Mouse (Mus musculus) hindbrain, postnatal 0 days (tissue): ENCODE results near the gene Thrb. TPM values are rescaled to one million over a fixed set of nuclear protein-coding genes. Genes with fewer than 3 reads are reported as not detected.
A peak's percentile ranks its signal among the peaks of the same experiment; 100 is the strongest.

Experiments
- ATAC-seq: fragments of 200-750 bp; cut with Nextera tagmentation; 2 replicates; pipeline ENCODE4 v1.8.0; 2017; ENCODE audit warnings: mild to moderate bottlenecking, moderate TSS enrichment, moderate library complexity
- DNase-seq: peaks from one replicate; pipeline ENCODE4 v3.0.0-alpha.2; 2015; ENCODE audit warnings: low spot score
- H3K27ac ChIP-seq: fragments of 300-500 bp; sonication (generic); 2 replicates; pipeline ENCODE4 v1.5.1; 2014; ENCODE audit warnings: mild to moderate bottlenecking
- H3K27me3 ChIP-seq: fragments of 300-500 bp; sonication (generic); 2 replicates; pipeline ENCODE4 v1.6.1; 2014; ENCODE audit warnings: low read length, mixed read lengths; ENCODE audit not compliant: insufficient read depth
- H3K36me3 ChIP-seq: fragments of 300-500 bp; sonication (generic); 2 replicates; pipeline ENCODE4 v1.6.1; 2014; ENCODE audit warnings: low read length, mixed read lengths; ENCODE audit not compliant: insufficient read depth
- H3K4me1 ChIP-seq: fragments of 300-500 bp; sonication (generic); 2 replicates; pipeline ENCODE4 v1.6.1; 2014; ENCODE audit warnings: antibody characterized with exemption, low read length, mixed read lengths; ENCODE audit not compliant: insufficient read depth
- H3K4me2 ChIP-seq: fragments of 300-500 bp; sonication (generic); 2 replicates; pipeline ENCODE4 v1.6.1; 2014; ENCODE audit warnings: low read depth, mild to moderate bottlenecking, low read length, moderate library complexity, mixed read lengths
- H3K4me3 ChIP-seq: fragments of 300-500 bp; sonication (generic); 2 replicates; pipeline ENCODE4 v1.5.1; 2014; ENCODE audit warnings: low read length
- H3K9ac ChIP-seq: fragments of 300-500 bp; sonication (generic); replicated peaks from 2 replicates; pipeline ENCODE4 v1.6.1; 2014; ENCODE audit warnings: mild to moderate bottlenecking, low read length, moderate library complexity, mixed read lengths
- H3K9me3 ChIP-seq: fragments of 300-500 bp; sonication (generic); 2 replicates; pipeline ENCODE4 v1.6.1; 2016; ENCODE audit warnings: low read length, mixed read lengths
- CTCF ChIP-seq: IDR thresholded peaks from 2 replicates; pipeline ENCODE4 v1.5.1; 2016; ENCODE audit warnings: antibody characterized with exemption, control low read depth, low read depth
- WGBS: fragments of 180-500 bp; shearing (Covaris S2); extraction: QIAGEN DNeasy Blood & Tissue Kit; methylation state at CpG from one replicate; pipeline ENCODE4 v1.1.7; 2014; 5-methylcytosine and 5-hydroxymethylcytosine counted together
- polyA plus RNA-seq: library from polyadenylated mRNA; unstranded; fragments of >200 nt; fragmentation: Nextera tagmentation; extraction: Ambion mirVana; gene quantifications from 2 replicates; pipeline ENCODE4 v1.2.1, GENCODE M21; 2015
- total RNA-seq: library from RNA; depleted of rRNA; stranded (reverse); fragments of >200 nt; gene quantifications from 2 replicates; pipeline ENCODE4 v1.2.3, GENCODE M21; 2014

The Thrb gene
- total and polyA plus RNA-seq, 2 experiments from 2014 or later, result 2.8 to 5.3 TPM

DNA sequence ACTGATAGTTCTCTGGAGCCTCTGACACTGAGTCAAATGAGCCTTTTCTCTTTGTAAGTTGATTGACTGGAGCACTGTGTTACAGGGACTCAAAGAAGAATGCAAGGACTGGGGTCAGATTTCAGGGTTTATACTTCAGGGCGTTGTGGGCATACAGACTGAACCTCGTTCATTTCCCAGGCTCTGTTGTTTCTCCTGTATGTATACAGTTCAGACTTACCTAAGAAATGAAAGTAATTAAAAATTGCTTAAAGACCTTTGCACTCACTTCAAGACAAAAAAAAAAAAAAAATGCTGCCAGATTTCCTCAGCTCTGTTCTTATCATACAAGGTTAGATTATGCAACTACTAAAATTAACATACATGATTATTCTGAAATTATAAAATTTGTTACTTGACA lies 126.2 kb downstream of the Thrb start:
- Histone ChIP-seq H3K4me3 (no peak overlapping the region), H3K27ac (no peak overlapping the region), H3K9me3 (no peaks in the 10 kb centered on the region), H3K4me2 (no peak overlapping the region), H3K4me1 (no peaks in the 10 kb centered on the region), H3K27me3 (no peaks in the 10 kb centered on the region), H3K9ac (no peak overlapping the region), H3K36me3 (no peaks in the 10 kb centered on the region)
- DNase-seq, result no peak
- WGBS, result 22% methylated on average over 2 of the region's 2 CpGs
- no peak for ATAC-seq
- no peak for TF ChIP-seq CTCF

GRCm38 (mm10) chr14:17803934-17804602 lies 144.0 kb downstream of the Thrb start:
- Histone ChIP-seq H3K4me3 (no peak overlapping the region), H3K27ac (no peak overlapping the region), H3K4me2 (no peak overlapping the region), H3K27me3 (no peaks in the 10 kb centered on the region), H3K9ac (no peak overlapping the region), H3K4me1 (no peaks in the 10 kb centered on the region), H3K9me3 (no peaks in the 10 kb centered on the region), H3K36me3 (no peaks in the 10 kb centered on the region)
- TF ChIP-seq CTCF, result no peak
- no peak for ATAC-seq
- 86% methylated on average over 3 of the region's 3 CpGs for WGBS
- DNase-seq, result no peak

DNA sequence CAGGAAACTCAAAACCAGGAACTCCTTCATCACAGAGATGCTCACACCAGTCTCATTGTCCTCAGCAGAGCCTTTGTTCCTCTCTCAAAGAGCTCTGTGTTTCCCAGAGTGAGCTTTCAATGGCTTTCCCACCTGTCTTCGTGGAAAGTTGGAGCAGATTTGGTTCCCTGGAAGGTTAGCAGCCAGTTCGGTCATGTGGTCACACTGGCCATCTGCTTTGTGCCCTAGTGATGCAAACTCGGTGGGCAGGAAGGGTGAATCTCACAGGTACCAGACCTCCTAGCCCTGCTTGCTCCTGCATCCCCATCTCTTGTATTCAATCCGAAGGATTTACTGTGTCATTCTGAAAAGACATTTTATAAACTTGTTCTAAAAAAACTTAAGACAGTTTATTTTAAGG lies 151.0 kb downstream of the Thrb start:
- no peak for DNase-seq
- Histone ChIP-seq H3K27me3 (no peaks in the 10 kb centered on the region), H3K4me1 (no peaks in the 10 kb centered on the region)

DNA sequence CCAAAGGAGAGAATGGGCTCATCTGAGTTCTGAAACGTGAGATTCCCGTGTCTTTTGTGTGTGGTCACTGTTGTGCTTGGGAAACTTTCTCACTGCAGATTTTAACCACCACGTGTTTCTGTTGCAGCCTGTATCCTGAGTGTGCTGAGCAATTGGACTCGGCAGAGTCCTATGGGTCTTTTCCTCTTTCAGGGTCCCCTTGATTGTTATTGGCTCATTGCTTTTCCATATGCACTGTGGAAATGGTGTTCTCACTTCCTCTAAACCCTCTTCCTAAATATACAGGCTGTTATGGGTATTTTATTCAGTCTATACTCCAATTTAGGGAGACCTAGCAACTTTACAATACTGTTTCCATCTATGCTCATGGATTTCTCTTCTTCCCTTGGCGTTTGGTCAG lies 152.4 kb downstream of the Thrb start:
- Histone ChIP-seq H3K27ac (no peak overlapping the region), H3K9ac (no peak overlapping the region), H3K9me3 (no peaks in the 10 kb centered on the region), H3K36me3 (no peaks in the 10 kb centered on the region), H3K4me2 (no peak overlapping the region), H3K4me1 (no peaks in the 10 kb centered on the region), H3K4me3 (no peak overlapping the region), H3K27me3 (no peaks in the 10 kb centered on the region)
- ATAC-seq, result no peak
- 81% methylated on average over 5 of the region's 5 CpGs for WGBS
- no peak for TF ChIP-seq CTCF
- DNase-seq, result no peak

More for the DNA sequence above, 151.0 kb downstream of the Thrb start:
- WGBS, result 57% methylated on average over 4 of the region's 4 CpGs
- H3K4me2 ChIP-seq, result no peak overlapping the region
- H3K9me3 ChIP-seq, result no peaks in the 10 kb centered on the region
- TF ChIP-seq CTCF, result no peak
- no peak for ATAC-seq
- no peaks in the 10 kb centered on the region for H3K36me3 ChIP-seq
- H3K9ac ChIP-seq, result no peak overlapping the region
- H3K4me3 ChIP-seq, result no peak overlapping the region
- H3K27ac ChIP-seq, result no peak overlapping the region

- Histone ChIP-seq H3K4me1 (no peaks in the 10 kb centered on the region), H3K9ac (no peak overlapping the region), H3K36me3 (no peaks in the 10 kb centered on the region), H3K9me3 (no peaks in the 10 kb centered on the region), H3K4me2 (no peak overlapping the region), H3K27me3 (no peaks in the 10 kb centered on the region), H3K27ac (no peak overlapping the region), H3K4me3 (no peak overlapping the region)
- no peak for TF ChIP-seq CTCF
- ATAC-seq, result no peak
- peak; percentile 15 for DNase-seq
- 59% methylated on average over 2 of the region's 2 CpGs for WGBS
These were observed 155.0 kb downstream of the Thrb start for GRCm38 (mm10) chr14:17815103-17815502.

- no peaks in the 10 kb centered on the region for H3K36me3 ChIP-seq
- ATAC-seq, result no peak
- no peak for DNase-seq
- H3K4me3 ChIP-seq, result no peak overlapping the region
- no peak overlapping the region for H3K9ac ChIP-seq
- 81% methylated on average over 2 of the region's 2 CpGs for WGBS
- no peak overlapping the region for H3K4me2 ChIP-seq
- no peak overlapping the region for H3K27ac ChIP-seq
- H3K4me1 ChIP-seq, result no peaks in the 10 kb centered on the region
- TF ChIP-seq CTCF, result no peak
- no peaks in the 10 kb centered on the region for H3K27me3 ChIP-seq
- no peaks in the 10 kb centered on the region for H3K9me3 ChIP-seq
These were observed 158.0 kb downstream of the Thrb start for GRCm38 (mm10) chr14:17818086-17818485.

GRCm38 (mm10) chr14:17822754-17823153 lies 162.7 kb downstream of the Thrb start:
- Histone ChIP-seq H3K9ac (no peak overlapping the region), H3K9me3 (no peaks in the 10 kb centered on the region), H3K36me3 (no peaks in the 10 kb centered on the region), H3K4me1 (no peaks in the 10 kb centered on the region), H3K4me3 (no peak overlapping the region), H3K27me3 (no peaks in the 10 kb centered on the region), H3K27ac (no peak overlapping the region), H3K4me2 (no peak overlapping the region)
- ATAC-seq (no peak), DNase-seq (no peak)
- TF ChIP-seq CTCF, result no peak
- WGBS, result 82% methylated on average over 7 of the region's 7 CpGs
